17 mouse cellular contexts compared by ENCODE assay signal in genomic region chr6:39805916-39806315, GRCm38 (mm10). TPM values are rescaled to one million over a fixed set of nuclear protein-coding genes. Genes with fewer than 3 reads are reported as not detected.
DNase-seq lines count a peak whose midpoint lies in the region; ATAC-seq lines count a peak whose summit lies in the region.
"Had no signal": no experiment of that assay in that cellular context is flagged by ENCODE, and none has a peak within 500 bp of the region (broad histone marks: within the 10 kb centered on the region; RNA-seq: fewer than 3 reads in every experiment).

No protein-coding gene starts in this region.

- no peak for ATAC-seq in cerebellum, adult (ENCODE audit: insufficient number of reproducible peaks, low FRiP score, low TSS enrichment)
- 0 out of 2 replicates have a peak, but pooled peaks have one; percentile 16 for ATAC-seq in embryonic facial prominence, embryonic 15.5 days (ENCODE audit: insufficient number of reproducible peaks, low FRiP score, low TSS enrichment, low read depth)
- ATAC-seq in midbrain, embryonic 14.5 days (ENCODE audit: low FRiP score, low TSS enrichment), result no peak
- no peak for ATAC-seq in megakaryocyte-erythroid progenitor cell, adult 5-6 weeks (replicated peaks; ENCODE audit: low FRiP score, low TSS enrichment, poor library complexity, severe bottlenecking)

- H3K27me3 ChIP-seq in embryonic facial prominence, embryonic 15.5 days, result no peaks in the 10 kb centered on the region
- no peaks in the 10 kb centered on the region for H3K27me3 ChIP-seq in midbrain, embryonic 14.5 days (ENCODE audit: control insufficient read depth, insufficient read depth, low read length)
- H3K27me3 ChIP-seq: lung, embryonic 15.5 days had no signal

- no peak overlapping the region for H3K4me2 ChIP-seq in embryonic facial prominence, embryonic 15.5 days (replicated peaks)
- no peak overlapping the region for H3K4me2 ChIP-seq in midbrain, embryonic 14.5 days (ENCODE audit: low read length)
- H3K4me2 ChIP-seq: heart, embryonic 11.5 days; lung, embryonic 15.5 days had no signal

- H3K4me1 ChIP-seq in embryonic facial prominence, embryonic 15.5 days, result no peaks in the 10 kb centered on the region; the same call in 1 of the 2 replicates
- H3K4me1 ChIP-seq in midbrain, embryonic 14.5 days (ENCODE audit: control insufficient read depth, insufficient read depth, low read length), result peaks cover 7% of the 10 kb centered on the region; the same call in 1 of the 2 replicates

- no peak overlapping the region for H3K9ac ChIP-seq in embryonic facial prominence, embryonic 15.5 days
- H3K9ac ChIP-seq in midbrain, embryonic 14.5 days (replicated peaks; ENCODE audit: low read length), result no peak overlapping the region
- H3K9ac ChIP-seq: lung, embryonic 15.5 days had no signal

- peak; percentile 41 to 46 for DNase-seq in cerebellum, postnatal 10 days
- DNase-seq in MN1 (ENCODE audit: low spot score), result peak; percentile 73
- DNase-seq in midbrain, embryonic 14.5 days, result peak; percentile 54
- no peak for DNase-seq in frontal cortex, postnatal 14 days (ENCODE audit: low spot score in 2 of 2)
- DNase-seq in left cerebral cortex, postnatal 14 days (ENCODE audit: low spot score in 2 of 2), result no peak
- DNase-seq: adrenal gland, adult 8-10 months; gastrocnemius, postnatal 10 days; heart, postnatal 4 days; kidney, adult 9 months; liver; right cerebral cortex, postnatal 4 days had no signal

- peaks cover 7% of the 10 kb centered on the region; the same call in 1 of the 2 replicates for H3K36me3 ChIP-seq in embryonic facial prominence, embryonic 15.5 days
- peaks cover 9% of the 10 kb centered on the region for H3K36me3 ChIP-seq in midbrain, embryonic 14.5 days (ENCODE audit: control insufficient read depth, insufficient read depth, low read length)

- WGBS in embryonic facial prominence, embryonic 15.5 days, result 70% methylated on average over 3 of the region's 3 CpGs
- WGBS in midbrain, embryonic 14.5 days, result 48% methylated on average over 3 of the region's 3 CpGs

- H3K4me3 ChIP-seq in embryonic facial prominence, embryonic 15.5 days (replicated peaks), result no peak overlapping the region
- no peak overlapping the region for H3K4me3 ChIP-seq in midbrain, embryonic 14.5 days (replicated peaks; ENCODE audit: low read depth, low read length)
- H3K4me3 ChIP-seq: forebrain, embryonic 10.5 days; lung, embryonic 15.5 days had no signal

- H3K9me3 ChIP-seq in embryonic facial prominence, embryonic 15.5 days (replicated peaks), result no peaks in the 10 kb centered on the region
- no peaks in the 10 kb centered on the region for H3K9me3 ChIP-seq in midbrain, embryonic 14.5 days (ENCODE audit: control insufficient read depth, low read length)
- H3K9me3 ChIP-seq: forebrain, embryonic 10.5 days; lung, embryonic 15.5 days had no signal

- intact Hi-C loops in left cerebral cortex, postnatal 14 days (cut with DNase I), result loop anchor here (5.0 kb wide), 1 partner anchor 84 kb away; no protein-coding TSS in a partner anchor

- no peak overlapping the region for H3K27ac ChIP-seq in embryonic facial prominence, embryonic 15.5 days (replicated peaks)
- H3K27ac ChIP-seq in midbrain, embryonic 14.5 days (replicated peaks; ENCODE audit: low read depth, low read length), result no peak overlapping the region
- H3K27ac ChIP-seq: forebrain, embryonic 10.5 days; lung, embryonic 15.5 days had no signal

RNA-seq across cellular contexts. Expression of gene Mrps33, which starts 4.9 kb away (rescaled TPM):
- polyA plus RNA-seq in embryonic facial prominence, embryonic 15.5 days (2015; fragmentation: Nextera tagmentation; extraction: Ambion mirVana), result 172 and 173 TPM in 2 replicates
- 192 and 205 TPM in 2 replicates for polyA plus RNA-seq in midbrain, embryonic 14.5 days (2014; fragmentation: Nextera tagmentation; extraction: Ambion mirVana)
- 94.6 and 101 TPM in 2 replicates for total RNA-seq in megakaryocyte-erythroid progenitor cell, adult 5-6 weeks (2014; fragmentation: Nextera tagmentation)
- 46.4 and 67.5 TPM in 2 replicates for total RNA-seq in megakaryocyte-erythroid progenitor cell, adult 5-6 weeks (2017)
- 100 to 1,000 TPM in 1 of 2 experiments, 10 to 100 TPM in 1; 96.6 to 100 TPM for total RNA-seq in left cerebral cortex, postnatal 14 days (2021)

Comparison
In these comparisons a context has a peak if more than half of its experiments do, and no peak if none do; other contexts are left out.
1. DNase-seq: peak in cerebellum, postnatal 10 days (2 of 2), MN1 (single experiment) and midbrain, embryonic 14.5 days (single experiment); none in frontal cortex, postnatal 14 days (0 of 2) and left cerebral cortex, postnatal 14 days (0 of 2).